Mouse (Mus musculus) embryonic facial prominence, embryonic 13.5 days (tissue): ENCODE results near the gene Ccdc14. TPM values are rescaled to one million over a fixed set of nuclear protein-coding genes. Genes with fewer than 3 reads are reported as not detected.

Source experiments
- ATAC-seq: fragments of 200-750 bp; cut with Nextera tagmentation; 2 replicates; pipeline ENCODE4 v1.8.0; 2017; ENCODE audit warnings: low read depth; ENCODE audit not compliant: insufficient number of reproducible peaks, insufficient read depth, low FRiP score, low TSS enrichment
- H3K27ac ChIP-seq: fragments of 300-500 bp; sonication (generic); 2 replicates; pipeline ENCODE4 v1.5.1; 2015; ENCODE audit warnings: moderate library complexity, mild to moderate bottlenecking, inconsistent platforms
- H3K27me3 ChIP-seq: fragments of 300-500 bp; sonication (generic); 2 replicates; pipeline ENCODE4 v1.6.1; 2015; ENCODE audit warnings: mild to moderate bottlenecking, inconsistent platforms
- H3K36me3 ChIP-seq: fragments of 300-500 bp; sonication (generic); 2 replicates; pipeline ENCODE4 v1.6.1; 2015; ENCODE audit warnings: mild to moderate bottlenecking, inconsistent platforms
- H3K4me1 ChIP-seq: fragments of 300-500 bp; sonication (generic); 2 replicates; pipeline ENCODE4 v1.6.1; 2015; ENCODE audit warnings: inconsistent platforms
- H3K4me2 ChIP-seq: fragments of 300-500 bp; sonication (generic); 2 replicates; pipeline ENCODE4 v1.6.1; 2015; ENCODE audit warnings: moderate library complexity, mild to moderate bottlenecking, inconsistent platforms
- H3K4me3 ChIP-seq: fragments of 300-500 bp; sonication (generic); 2 replicates; pipeline ENCODE4 v1.5.1; 2015; ENCODE audit warnings: mild to moderate bottlenecking, inconsistent platforms
- H3K9ac ChIP-seq: fragments of 300-500 bp; sonication (generic); 2 replicates; pipeline ENCODE4 v1.6.1; 2015; ENCODE audit warnings: mild to moderate bottlenecking, inconsistent platforms
- H3K9me3 ChIP-seq: fragments of 300-500 bp; sonication (generic); 2 replicates; pipeline ENCODE4 v1.6.1; 2016; ENCODE audit warnings: inconsistent platforms
- WGBS: fragments of 180-500 bp; shearing (Covaris S2); methylation state at CpG from one replicate; pipeline ENCODE4 v1.1.7; 2015; ENCODE audit warnings: mixed read lengths; 5-methylcytosine and 5-hydroxymethylcytosine counted together
- polyA plus RNA-seq: library from polyadenylated mRNA; unstranded; fragments of >200 nt; fragmentation: Nextera tagmentation; extraction: Ambion mirVana; gene quantifications from 2 replicates; pipeline ENCODE4 v1.2.1, GENCODE M21; 2015

Gene Ccdc14
- polyA plus RNA-seq, 1 experiment from 2014 or later: 7.4 TPM

DNA sequence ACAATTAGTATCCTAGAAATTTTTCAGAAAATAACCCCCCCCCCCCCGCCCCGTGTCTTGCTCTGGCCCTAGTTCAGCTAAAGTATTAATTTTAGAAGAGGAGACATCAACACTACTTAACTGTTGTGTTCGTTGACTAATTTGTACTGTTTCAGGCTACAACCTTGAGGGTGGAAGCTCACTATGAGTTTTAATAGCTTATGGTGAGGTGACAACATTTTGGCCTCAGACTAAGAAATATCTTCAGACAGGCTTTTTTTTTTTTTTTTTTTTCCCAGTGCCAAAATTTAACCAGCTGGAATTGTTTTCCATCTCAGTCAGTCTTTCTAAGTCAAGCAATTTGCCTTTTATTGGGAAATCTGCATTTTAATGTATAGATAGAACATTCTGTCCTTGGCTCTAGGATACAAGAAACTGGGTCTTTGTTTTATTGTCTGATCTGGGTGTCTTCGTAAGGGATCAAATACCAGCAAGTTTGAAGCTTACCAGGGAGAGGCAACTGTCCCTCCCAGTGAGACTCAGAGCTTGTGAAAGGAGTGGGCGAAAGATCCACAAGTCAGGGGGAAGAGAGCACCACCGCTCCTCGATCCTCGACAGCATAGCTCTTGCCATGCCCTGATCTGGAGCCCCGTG, 73.7 kb downstream of the Ccdc14 start:
- Histone ChIP-seq H3K27me3 (no peaks in the 10 kb centered on the region), H3K9me3 (0 out of 2 replicates have a peak, but pooled peaks cover 2% of the 10 kb centered on the region), H3K4me2 (no peak overlapping the region), H3K27ac (no peak overlapping the region), H3K36me3 (no peaks in the 10 kb centered on the region), H3K4me1 (no peaks in the 10 kb centered on the region), H3K4me3 (no peak overlapping the region), H3K9ac (no peak overlapping the region)
- WGBS: 81% methylated on average over 9 of the region's 9 CpGs
- no peak for ATAC-seq

DNA sequence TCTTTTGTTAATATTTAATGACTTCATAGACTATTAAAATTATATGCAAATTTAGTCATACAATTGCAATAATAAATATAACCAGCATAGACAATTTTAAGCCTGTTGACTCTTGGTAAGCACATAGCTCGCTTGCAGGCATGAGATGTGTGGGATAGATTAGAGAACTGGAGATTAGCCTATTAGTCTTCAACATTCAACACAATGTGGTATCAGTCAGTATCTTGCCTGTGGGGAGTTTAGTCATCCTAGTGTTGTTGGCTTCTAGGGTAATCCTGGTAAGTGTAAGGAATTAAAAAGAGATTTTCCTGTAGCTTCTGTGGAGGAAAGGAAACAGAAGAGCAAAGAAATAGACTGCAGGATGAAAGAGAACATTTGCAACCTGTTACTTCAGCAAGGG, 75.2 kb downstream of the Ccdc14 start:
- H3K4me1 ChIP-seq: no peaks in the 10 kb centered on the region
- ATAC-seq: no peak
- no peak overlapping the region for H3K4me3 ChIP-seq
- H3K4me2 ChIP-seq: no peak overlapping the region
- WGBS: 63% methylated on average over 1 of the region's 1 CpGs
- no peak overlapping the region for H3K27ac ChIP-seq
- no peak overlapping the region for H3K9ac ChIP-seq
- H3K9me3 ChIP-seq: 0 out of 2 replicates have a peak, but pooled peaks cover 2% of the 10 kb centered on the region
- no peaks in the 10 kb centered on the region for H3K27me3 ChIP-seq
- H3K36me3 ChIP-seq: no peaks in the 10 kb centered on the region

DNA sequence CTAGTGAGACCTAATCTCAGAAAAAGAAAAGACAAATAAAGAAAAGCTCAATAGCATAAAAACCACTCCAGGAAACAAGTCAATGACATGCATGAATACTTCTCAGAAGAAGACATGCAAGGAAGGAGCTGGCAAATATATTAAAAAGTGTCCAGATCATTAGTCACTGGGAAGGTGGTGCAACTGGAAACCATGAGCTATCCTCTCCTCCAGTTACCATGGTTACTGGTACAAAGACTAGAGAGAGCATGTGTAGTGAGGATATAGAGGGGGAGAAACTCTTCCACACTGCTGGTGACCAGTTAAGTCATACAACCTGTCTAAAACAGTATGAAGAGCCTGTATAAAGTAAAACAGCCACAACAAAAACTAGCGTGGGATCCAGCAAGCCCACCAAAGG, 75.8 kb downstream of the Ccdc14 start:
- H3K4me2 ChIP-seq: no peak overlapping the region
- H3K27ac ChIP-seq: no peak overlapping the region
- H3K9me3 ChIP-seq: 0 out of 2 replicates have a peak, but pooled peaks cover 5% of the 10 kb centered on the region
- no peak overlapping the region for H3K4me3 ChIP-seq
- ATAC-seq: no peak
- H3K36me3 ChIP-seq: no peaks in the 10 kb centered on the region
- no peaks in the 10 kb centered on the region for H3K4me1 ChIP-seq
- WGBS: 88% methylated on average over 1 of the region's 1 CpGs
- H3K27me3 ChIP-seq: no peaks in the 10 kb centered on the region
- no peak overlapping the region for H3K9ac ChIP-seq

DNA sequence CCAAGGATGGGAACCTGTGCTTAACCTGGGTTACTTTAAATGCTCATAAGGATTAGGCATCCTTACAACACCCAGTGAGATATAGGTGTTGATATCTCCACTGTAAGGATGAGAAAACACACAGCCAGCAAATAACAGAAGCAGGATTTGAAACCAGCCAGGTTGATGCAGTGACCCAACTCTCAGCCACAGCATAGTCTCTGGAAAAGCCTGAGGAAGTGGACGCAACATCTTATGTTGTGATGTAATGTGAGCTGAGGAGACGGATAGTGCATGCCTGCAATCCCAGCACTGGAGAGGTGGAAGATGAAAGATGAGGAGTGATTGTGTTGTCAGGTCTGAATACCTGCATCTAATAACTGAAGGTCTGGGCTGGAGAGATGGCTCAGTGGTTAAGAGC, 77.0 kb downstream of the Ccdc14 start:
- WGBS: 92% methylated on average over 2 of the region's 2 CpGs
- ATAC-seq: no peak
- H3K36me3 ChIP-seq: no peaks in the 10 kb centered on the region
- no peaks in the 10 kb centered on the region for H3K4me1 ChIP-seq
- no peak overlapping the region for H3K4me3 ChIP-seq
- no peaks in the 10 kb centered on the region for H3K27me3 ChIP-seq
- H3K27ac ChIP-seq: no peak overlapping the region
- 0 out of 2 replicates have a peak, but pooled peaks cover 6% of the 10 kb centered on the region for H3K9me3 ChIP-seq
- no peak overlapping the region for H3K9ac ChIP-seq
- no peak overlapping the region for H3K4me2 ChIP-seq

DNA sequence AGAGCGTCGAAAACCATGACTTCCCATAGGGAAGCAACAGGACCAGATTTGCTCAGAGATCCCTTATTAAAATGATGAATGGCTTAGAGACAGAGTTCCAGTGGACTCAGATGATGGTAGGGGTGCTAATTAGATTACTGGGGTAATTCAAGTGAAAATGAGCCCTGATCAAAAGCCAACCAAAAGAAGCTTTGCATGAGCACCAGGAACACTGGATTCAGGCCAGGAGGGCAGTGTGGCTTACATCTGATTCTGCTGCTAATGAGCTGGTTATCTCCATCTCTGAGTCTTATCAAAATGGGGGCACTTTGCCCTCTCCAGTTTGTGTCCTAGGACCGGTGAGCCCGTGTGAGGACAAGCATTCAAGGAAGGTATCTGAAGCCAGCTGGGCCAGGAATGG, 78.0 kb downstream of the Ccdc14 start:
- 75% methylated on average over 4 of the region's 4 CpGs for WGBS
- Histone ChIP-seq H3K27me3 (no peaks in the 10 kb centered on the region), H3K9ac (no peak overlapping the region)

DNA sequence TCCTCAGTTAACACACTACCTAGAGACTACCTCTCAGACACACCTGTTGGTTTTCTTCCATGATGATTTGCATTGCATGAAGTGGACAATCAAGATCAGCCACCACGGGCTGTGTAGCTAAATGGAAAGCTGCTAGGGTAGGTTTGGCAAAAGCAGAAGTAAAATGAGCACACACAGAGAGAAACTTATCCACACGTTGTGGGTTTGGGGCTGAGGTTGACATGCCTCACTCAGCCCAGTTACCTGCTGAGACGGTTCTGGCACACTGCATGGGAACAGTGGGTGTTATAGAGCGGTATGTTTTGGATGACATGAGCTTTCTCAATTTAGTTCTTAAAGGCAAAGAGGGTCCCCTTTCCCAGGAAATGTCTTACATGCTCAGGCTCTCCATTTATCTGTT, 79.7 kb downstream of the Ccdc14 start:
- ATAC-seq: no peak
- Histone ChIP-seq H3K36me3 (no peaks in the 10 kb centered on the region), H3K27ac (no peak overlapping the region), H3K4me2 (no peak overlapping the region), H3K4me3 (no peak overlapping the region), H3K27me3 (no peaks in the 10 kb centered on the region), H3K9me3 (0 out of 2 replicates have a peak, but pooled peaks cover 6% of the 10 kb centered on the region), H3K4me1 (no peaks in the 10 kb centered on the region), H3K9ac (no peak overlapping the region)
- WGBS: 90% methylated on average over 4 of the region's 4 CpGs

More for the DNA sequence above, 78.0 kb downstream of the Ccdc14 start:
- ATAC-seq: no peak
- Histone ChIP-seq H3K27ac (no peak overlapping the region), H3K36me3 (no peaks in the 10 kb centered on the region), H3K9me3 (0 out of 2 replicates have a peak, but pooled peaks cover 6% of the 10 kb centered on the region), H3K4me3 (no peak overlapping the region), H3K4me1 (no peaks in the 10 kb centered on the region), H3K4me2 (no peak overlapping the region)

DNA sequence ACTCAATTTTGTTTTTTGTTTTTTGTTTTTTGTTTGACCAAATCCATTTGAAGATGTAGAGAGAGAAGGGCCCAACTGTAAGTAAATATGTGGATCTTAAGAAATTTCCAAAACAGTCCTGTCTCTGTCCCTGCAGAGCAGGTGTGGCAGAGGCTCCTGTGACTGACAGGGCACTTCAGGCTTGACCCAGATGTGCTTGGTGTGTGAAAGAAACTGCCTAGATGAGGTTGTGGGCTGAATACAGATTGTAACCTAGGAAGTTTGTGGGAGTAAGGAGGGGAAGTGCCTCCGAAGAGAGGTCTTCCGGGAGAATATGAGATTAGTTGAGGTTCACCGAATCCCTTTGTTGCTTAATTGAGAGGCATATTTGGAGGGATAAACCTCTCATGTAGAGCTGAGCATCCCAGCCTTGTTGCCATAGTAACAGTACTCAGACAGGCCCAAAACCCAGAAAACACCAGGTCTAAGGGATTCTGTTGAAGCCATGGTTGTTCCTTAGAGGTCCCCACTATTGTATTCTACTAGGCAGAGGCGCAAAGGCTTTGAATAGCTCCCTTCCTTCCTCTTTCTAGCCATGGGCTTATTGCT, 82.1 kb downstream of the Ccdc14 start:
- 36% methylated on average over 4 of the region's 4 CpGs for WGBS

More for the DNA sequence above, 82.1 kb downstream of the Ccdc14 start:
- Histone ChIP-seq H3K9ac (no peak overlapping the region), H3K4me2 (no peak overlapping the region), H3K9me3 (0 out of 2 replicates have a peak, but pooled peaks cover 4% of the 10 kb centered on the region), H3K4me1 (no peaks in the 10 kb centered on the region), H3K4me3 (no peak overlapping the region), H3K27me3 (no peaks in the 10 kb centered on the region), H3K27ac (no peak overlapping the region), H3K36me3 (no peaks in the 10 kb centered on the region)
- ATAC-seq: no peak

Other genes starting within 250 kb of the Ccdc14 start
- gene Kalrn, start 117.1 kb upstream of the Ccdc14 start, polyA plus RNA-seq: 18.3 and 20.1 TPM in 2 replicates
- not detected in 2 replicates for gene Ropn1, start 40.7 kb upstream of the Ccdc14 start, polyA plus RNA-seq
- 12.6 and 13.4 TPM in 2 replicates for gene Mylk, start 54.6 kb downstream of the Ccdc14 start, polyA plus RNA-seq